25 mouse cellular contexts compared by ENCODE assay signal in genomic region chr17:83658943-83659342, GRCm38 (mm10). TPM values are rescaled to one million over a fixed set of nuclear protein-coding genes. Genes with fewer than 3 reads are reported as not detected.
DNase-seq lines count a peak whose midpoint lies in the region; ATAC-seq and TF ChIP-seq lines count a peak whose summit lies in the region.
"Had no signal": no experiment of that assay in that cellular context is flagged by ENCODE, and none has a peak within 500 bp of the region (broad histone marks: within the 10 kb centered on the region; RNA-seq: fewer than 3 reads in every experiment).

No protein-coding gene starts in this region.

- no peaks in the 10 kb centered on the region for H3K36me3 ChIP-seq in stomach, embryonic 15.5 days
- H3K36me3 ChIP-seq in stomach, postnatal 0 days (ENCODE audit: control insufficient read depth, insufficient read depth, low read length) = no peaks in the 10 kb centered on the region
- no peaks in the 10 kb centered on the region for H3K36me3 ChIP-seq in liver, embryonic 13.5 days
- H3K36me3 ChIP-seq in forebrain, embryonic 12.5 days (replicated peaks) = no peaks in the 10 kb centered on the region
- H3K36me3 ChIP-seq: embryonic facial prominence, embryonic 15.5 days; hindbrain, embryonic 13.5 days; kidney, embryonic 15.5 days; limb, embryonic 13.5 days; lung, embryonic 15.5 days had no signal

- no peak for TF ChIP-seq CTCF in stomach, postnatal 0 days (IDR thresholded peaks at IDR 0.05; ENCODE audit: low read depth)

- no peak for TF ChIP-seq EP300 in stomach, postnatal 0 days (optimal IDR thresholded peaks at IDR 0.05)

- H3K4me2 ChIP-seq in stomach, embryonic 15.5 days = no peak overlapping the region
- H3K4me2 ChIP-seq in stomach, postnatal 0 days (replicated peaks; ENCODE audit: low read depth) = no peak overlapping the region
- peak overlapping the region; percentile 58 for H3K4me2 ChIP-seq in liver, embryonic 13.5 days
- H3K4me2 ChIP-seq in forebrain, embryonic 12.5 days = no peak overlapping the region
- H3K4me2 ChIP-seq: embryonic facial prominence, embryonic 15.5 days; forebrain, embryonic 13.5 days; hindbrain, embryonic 13.5 days; kidney, embryonic 15.5 days; limb, embryonic 13.5 days; lung, embryonic 15.5 days; midbrain, embryonic 11.5 days had no signal

- DNase-seq in stomach, postnatal 0 days (ENCODE audit: low spot score) = no peak
- DNase-seq in liver, embryonic 13.5 days = peak; percentile 75
- DNase-seq in yolk sac, embryonic 10.5 days (ENCODE audit: low spot score) = no peak
- no peak for DNase-seq in thymus, postnatal 0 days (ENCODE audit: low spot score)
- DNase-seq: adrenal gland, postnatal 36 days; cerebellum, adult 9-11 months; gastrocnemius, postnatal 25 days; heart, adult 2 months; lung, postnatal 4 days; right cerebral cortex, postnatal 25 days; thymus, postnatal 14 days had no signal

- H3K9ac ChIP-seq in stomach, embryonic 15.5 days = no peak overlapping the region
- no peak overlapping the region for H3K9ac ChIP-seq in stomach, postnatal 0 days (ENCODE audit: low read length)
- H3K9ac ChIP-seq in liver, embryonic 13.5 days = peak overlapping the region; percentile 60
- no peak overlapping the region for H3K9ac ChIP-seq in forebrain, embryonic 12.5 days
- H3K9ac ChIP-seq: embryonic facial prominence, embryonic 15.5 days; forebrain, embryonic 13.5 days; hindbrain, embryonic 13.5 days; kidney, embryonic 15.5 days; limb, embryonic 13.5 days; lung, embryonic 15.5 days had no signal

- peak; percentile 88 for ATAC-seq in stomach, embryonic 15.5 days (ENCODE audit: insufficient read depth, low FRiP score, low read depth)
- no peak for ATAC-seq in stomach, postnatal 0 days (ENCODE audit: low FRiP score, low TSS enrichment)
- peak; percentile 89 for ATAC-seq in erythroblast, adult 5-6 weeks (replicated peaks; ENCODE audit: low FRiP score, poor library complexity, severe bottlenecking)
- peak; percentile 92 for ATAC-seq in liver, embryonic 13.5 days (ENCODE audit: low read depth)
- no peak for ATAC-seq in forebrain, embryonic 12.5 days (ENCODE audit: low FRiP score)
- ATAC-seq: forebrain, embryonic 13.5 days; inflammation-experienced regulatory T-cells, adult 6 months; Patski had no signal

- H3K27ac ChIP-seq in stomach, embryonic 15.5 days = no peak overlapping the region
- H3K27ac ChIP-seq in stomach, postnatal 0 days (replicated peaks) = no peak overlapping the region
- H3K27ac ChIP-seq in liver, embryonic 13.5 days = peak overlapping the region; percentile 93
- H3K27ac ChIP-seq in forebrain, embryonic 12.5 days = no peak overlapping the region
- H3K27ac ChIP-seq: embryonic facial prominence, embryonic 15.5 days; forebrain, embryonic 13.5 days; heart, adult 2 months; hindbrain, embryonic 13.5 days; kidney, embryonic 15.5 days; limb, embryonic 13.5 days; lung, embryonic 15.5 days had no signal

- no peaks in the 10 kb centered on the region for H3K4me1 ChIP-seq in stomach, embryonic 15.5 days
- H3K4me1 ChIP-seq in stomach, postnatal 0 days (replicated peaks; ENCODE audit: control insufficient read depth, insufficient read depth) = no peaks in the 10 kb centered on the region
- H3K4me1 ChIP-seq in liver, embryonic 13.5 days (replicated peaks) = peaks cover 59% of the 10 kb centered on the region
- no peaks in the 10 kb centered on the region for H3K4me1 ChIP-seq in forebrain, embryonic 12.5 days
- H3K4me1 ChIP-seq: embryonic facial prominence, embryonic 15.5 days; forebrain, embryonic 13.5 days; hindbrain, embryonic 13.5 days; limb, embryonic 13.5 days; lung, embryonic 15.5 days had no signal

- no peaks in the 10 kb centered on the region for H3K27me3 ChIP-seq in stomach, embryonic 15.5 days (replicated peaks)
- no peaks in the 10 kb centered on the region for H3K27me3 ChIP-seq in stomach, postnatal 0 days (ENCODE audit: control insufficient read depth, insufficient read depth, low read length)
- no peaks in the 10 kb centered on the region for H3K27me3 ChIP-seq in liver, embryonic 13.5 days
- no peaks in the 10 kb centered on the region for H3K27me3 ChIP-seq in forebrain, embryonic 12.5 days
- H3K27me3 ChIP-seq: embryonic facial prominence, embryonic 15.5 days; forebrain, embryonic 13.5 days; hindbrain, embryonic 13.5 days; kidney, embryonic 15.5 days; limb, embryonic 13.5 days; lung, embryonic 15.5 days; Patski had no signal

- H3K9me3 ChIP-seq in stomach, embryonic 15.5 days = no peaks in the 10 kb centered on the region
- H3K9me3 ChIP-seq in stomach, postnatal 0 days (ENCODE audit: control insufficient read depth, low read length) = no peaks in the 10 kb centered on the region
- H3K9me3 ChIP-seq in liver, embryonic 13.5 days (replicated peaks) = 0 out of 2 replicates have a peak, but pooled peaks cover 4% of the 10 kb centered on the region
- H3K9me3 ChIP-seq in forebrain, embryonic 12.5 days = no peaks in the 10 kb centered on the region
- H3K9me3 ChIP-seq: embryonic facial prominence, embryonic 15.5 days; hindbrain, embryonic 13.5 days; kidney, embryonic 15.5 days; lung, embryonic 15.5 days had no signal

- no peak overlapping the region for H3K4me3 ChIP-seq in stomach, embryonic 15.5 days (replicated peaks)
- H3K4me3 ChIP-seq in stomach, postnatal 0 days (ENCODE audit: low read depth, low read length) = no peak overlapping the region
- H3K4me3 ChIP-seq in liver, embryonic 13.5 days (replicated peaks) = no peak overlapping the region; the same call in 1 of the 2 replicates
- no peak overlapping the region for H3K4me3 ChIP-seq in forebrain, embryonic 12.5 days (replicated peaks)
- H3K4me3 ChIP-seq: embryonic facial prominence, embryonic 15.5 days; forebrain, embryonic 13.5 days; heart, adult 2 months; hindbrain, embryonic 13.5 days; kidney, embryonic 15.5 days; limb, embryonic 13.5 days; lung, embryonic 15.5 days had no signal

- WGBS in stomach, embryonic 15.5 days = 63% methylated on average over 1 of the region's 1 CpGs
- WGBS in stomach, postnatal 0 days = 58% methylated on average over 1 of the region's 1 CpGs
- WGBS in liver, embryonic 13.5 days (ENCODE audit: insufficient replicate concordance) = 14% methylated on average over 1 of the region's 1 CpGs
- 72% methylated on average over 1 of the region's 1 CpGs for WGBS in forebrain, embryonic 12.5 days

RNA-seq across cellular contexts. Expression of gene Kcng3, which starts 27.2 kb away (rescaled TPM):
- 0.06 TPM in 2 replicates for polyA plus RNA-seq in stomach, embryonic 15.5 days (2015; fragmentation: Nextera tagmentation; extraction: Ambion mirVana)
- 0.02 TPM in 1 of 2 replicates, not detected in the other for polyA plus RNA-seq in stomach, postnatal 0 days (2015; fragmentation: Nextera tagmentation; extraction: Ambion mirVana)
- total RNA-seq in erythroblast, adult 5-6 weeks (2015; ENCODE audit: low replicate concordance) = not detected in 2 replicates
- total RNA-seq in erythroblast, adult 5-6 weeks (2017; ENCODE audit: low replicate concordance) = not detected in 2 replicates
- 0.03 TPM in 1 of 2 replicates, not detected in the other for polyA plus RNA-seq in liver, embryonic 13.5 days (2015; fragmentation: Nextera tagmentation; extraction: Ambion mirVana)
- not detected in 2 replicates for polyA plus RNA-seq in forebrain, embryonic 12.5 days (2016; fragmentation: Nextera tagmentation; extraction: Ambion mirVana)
- polyA plus RNA-seq in thymus, postnatal 0 days (2015; fragmentation: Nextera tagmentation; extraction: Ambion mirVana) = 0.06 TPM in 1 of 2 replicates, not detected in the other
- total RNA-seq: gastrocnemius, postnatal 25 days; heart, adult 2 months; heart, postnatal 25 days had no signal
- polyA plus RNA-seq: C2C12; embryonic facial prominence, embryonic 15.5 days; forebrain, embryonic 13.5 days; inflammation-experienced regulatory T-cells, adult 6 months; kidney, embryonic 15.5 days; limb, embryonic 13.5 days; lung, embryonic 15.5 days; midbrain, embryonic 11.5 days; Patski had no signal

RNA-seq across cellular contexts. Expression of gene Mta3, which starts 47.0 kb away (rescaled TPM):
- polyA plus RNA-seq in stomach, embryonic 15.5 days (2015; fragmentation: Nextera tagmentation; extraction: Ambion mirVana) = 43.8 and 48.4 TPM in 2 replicates
- 44.2 and 47.6 TPM in 2 replicates for polyA plus RNA-seq in stomach, postnatal 0 days (2015; fragmentation: Nextera tagmentation; extraction: Ambion mirVana)
- 59.2 and 64.6 TPM in 2 replicates for total RNA-seq in erythroblast, adult 5-6 weeks (2015; ENCODE audit: low replicate concordance)
- 52.6 and 67.6 TPM in 2 replicates for total RNA-seq in erythroblast, adult 5-6 weeks (2017; ENCODE audit: low replicate concordance)
- polyA plus RNA-seq in liver, embryonic 13.5 days (2015; fragmentation: Nextera tagmentation; extraction: Ambion mirVana) = 44.1 and 50.4 TPM in 2 replicates
- 32.2 and 36.9 TPM in 2 replicates for polyA plus RNA-seq in forebrain, embryonic 12.5 days (2016; fragmentation: Nextera tagmentation; extraction: Ambion mirVana)
- 65.1 and 67.0 TPM in 2 replicates for polyA plus RNA-seq in thymus, postnatal 0 days (2015; fragmentation: Nextera tagmentation; extraction: Ambion mirVana)

Comparison
In these comparisons a context has a peak if more than half of its experiments do, and no peak if none do; other contexts are left out.
1. ATAC-seq: peak in stomach, embryonic 15.5 days (single experiment), erythroblast, adult 5-6 weeks (single experiment) and liver, embryonic 13.5 days (single experiment); none in stomach, postnatal 0 days (single experiment) and forebrain, embryonic 12.5 days (single experiment).